Mouse (Mus musculus) cortical plate, adult 2 months (tissue): ENCODE measurements at regions not wholly inside any gene's neighbourhood (a gene's known extent, or its start where the extent isn't known, plus 50 kb on each side); places are given as distances from the start of the nearest gene placed in this dataset.

Source experiments
- CTCF ChIP-seq: fragments of 200-500 bp; IDR thresholded peaks from 2 replicates; pipeline ENCODE4 v1.5.1; 2011; ENCODE audit warnings: mild to moderate bottlenecking, control low read depth, low read length; ENCODE audit not compliant: insufficient read depth; ENCODE audit errors: extremely low read depth
- POLR2A ChIP-seq: fragments of 200-500 bp; IDR thresholded peaks from 2 replicates; pipeline ENCODE4 v1.6.1; 2011; ENCODE audit warnings: mild to moderate bottlenecking, low read length, control low read depth; ENCODE audit not compliant: insufficient read depth; ENCODE audit errors: extremely low read depth

DNA sequence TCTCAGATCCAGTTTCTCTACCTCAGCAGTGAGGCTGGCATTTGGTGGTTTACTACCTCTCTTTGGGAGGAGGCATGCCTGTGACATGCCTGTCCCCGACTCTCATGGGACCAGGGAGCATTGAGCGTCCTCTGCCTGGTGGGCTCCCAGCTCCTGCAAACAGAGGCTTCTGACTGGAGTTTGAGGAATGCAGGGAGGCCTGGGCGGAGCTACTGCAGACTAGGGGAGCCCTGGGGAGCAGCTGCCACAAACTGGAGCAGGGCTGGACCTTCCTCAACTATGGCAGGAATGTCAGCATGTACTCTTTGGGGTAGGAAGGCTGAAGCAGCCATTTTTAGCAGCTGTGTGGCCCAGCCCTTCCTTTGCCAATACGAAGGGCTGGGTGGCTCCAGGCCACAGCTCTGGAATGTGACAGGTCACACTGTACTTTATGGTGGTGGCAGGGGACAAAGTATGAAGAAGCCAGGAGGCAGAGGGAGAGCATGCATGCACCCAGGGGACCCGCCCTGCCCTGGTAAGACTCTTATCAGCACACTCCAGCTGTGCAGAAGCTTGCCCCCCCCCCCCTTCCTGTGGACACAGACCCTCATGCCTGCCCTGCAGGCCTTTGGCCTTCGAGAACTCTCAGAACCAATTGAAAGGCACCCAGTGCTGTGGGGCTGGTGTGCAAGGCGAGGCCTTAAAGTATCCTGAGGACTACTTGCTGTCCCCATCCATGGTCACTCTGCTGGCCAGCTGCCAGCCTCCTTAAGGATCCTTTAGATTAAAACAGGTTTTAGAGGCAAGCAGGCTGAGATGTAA, 129.5 kb downstream of the Gadd45g start:
- TF ChIP-seq CTCF (no peak), POLR2A (no peak)
